Mouse (Mus musculus) frontal cortex, postnatal 25 days (tissue): ENCODE results near the gene Spats2.
"Not testable (repeated sequence)": the region's sequence is repeated elsewhere in the genome, so short reads cannot be mapped to it uniquely, and the experiment has no call there.

Source experiments
- DNase-seq, 2 experiments: peaks; one replicate each; pipeline ENCODE4 v3.0.0; 2022; ENCODE audit warnings: low spot score in 2 of 2

Spats2 gene

GRCm38 (mm10) chr15:99224208-99224911 lies 98.6 kb downstream of the Spats2 start, which contains the start of gene Kcnh3:
Kcnh3 (plus strand) TSS chr15:99224861.
- peak; percentile 54 to 63 for DNase-seq

GRCm38 (mm10) chr15:99225081-99225810 lies 99.5 kb downstream of the Spats2 start:
- DNase-seq: peak in 1 of 2 experiments; percentile 43

DNA sequence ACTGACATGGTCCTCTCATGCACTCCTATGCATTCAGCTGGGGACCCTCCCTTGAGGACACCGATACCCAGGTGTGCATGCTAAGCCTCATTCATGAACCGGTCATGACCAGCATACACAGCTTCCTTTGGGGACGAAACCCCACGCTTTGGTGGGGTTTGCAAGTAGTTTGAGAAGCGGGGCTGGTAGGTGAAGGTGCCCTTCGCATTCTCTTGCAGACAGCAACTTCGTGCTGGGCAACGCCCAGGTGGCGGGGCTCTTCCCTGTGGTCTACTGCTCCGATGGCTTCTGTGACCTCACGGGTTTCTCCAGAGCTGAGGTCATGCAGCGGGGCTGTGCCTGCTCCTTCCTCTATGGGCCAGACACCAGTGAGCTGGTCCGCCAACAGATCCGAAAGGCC lies 100.4 kb downstream of the Spats2 start:
- no peak for DNase-seq

GRCm38 (mm10) chr15:99231998-99232397 lies 106.3 kb downstream of the Spats2 start:
- DNase-seq: no peak

DNA sequence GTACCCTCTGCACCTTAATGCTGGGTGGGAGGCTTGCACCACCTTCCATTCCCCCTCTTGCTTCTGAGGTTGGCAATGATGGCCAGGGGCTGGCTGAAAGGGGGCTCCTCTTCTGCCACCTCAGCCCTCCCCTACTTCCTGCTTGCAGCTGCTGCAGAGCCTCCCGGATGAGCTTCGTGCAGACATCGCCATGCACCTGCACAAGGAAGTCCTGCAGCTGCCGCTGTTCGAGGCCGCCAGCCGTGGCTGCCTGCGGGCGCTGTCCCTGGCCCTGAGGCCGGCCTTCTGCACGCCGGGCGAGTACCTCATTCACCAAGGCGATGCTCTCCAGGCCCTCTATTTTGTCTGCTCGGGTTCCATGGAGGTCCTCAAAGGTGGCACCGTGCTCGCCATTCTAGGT lies 108.0 kb downstream of the Spats2 start:
- no peak for DNase-seq

DNA sequence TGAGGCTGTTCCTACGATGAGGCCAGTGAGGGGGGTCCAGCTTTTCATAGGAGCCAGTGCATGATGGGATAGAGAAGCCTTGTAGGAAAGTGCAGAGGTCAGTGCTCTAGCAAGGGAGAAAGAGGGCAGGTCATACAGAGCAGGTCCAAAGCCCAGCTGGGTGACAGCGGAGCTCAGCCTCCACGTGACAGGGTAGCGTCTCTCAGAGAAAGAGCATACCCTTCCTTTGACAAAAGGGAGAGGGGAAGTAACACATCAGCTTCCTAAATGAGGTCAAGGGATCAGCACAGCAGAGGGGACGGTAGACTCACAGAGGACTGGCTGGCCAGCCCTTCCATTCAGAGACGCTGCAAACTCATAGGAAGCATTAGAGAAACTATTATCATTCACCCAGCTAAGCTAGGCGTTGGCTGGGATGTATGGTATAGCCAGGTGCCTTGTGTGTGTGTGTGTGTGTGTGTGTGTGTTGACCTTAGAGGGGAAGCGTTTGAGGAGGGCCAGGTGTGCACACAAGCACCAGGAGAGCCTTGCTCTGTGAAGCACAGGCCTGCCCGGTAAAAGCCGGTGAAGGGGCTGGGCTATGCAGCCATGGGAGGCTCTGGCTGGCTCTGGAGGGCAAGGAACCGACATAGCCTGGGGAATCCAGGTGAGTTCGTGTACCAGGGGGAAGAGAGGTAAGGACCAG lies 108.8 kb downstream of the Spats2 start:
- no peak for DNase-seq

DNA sequence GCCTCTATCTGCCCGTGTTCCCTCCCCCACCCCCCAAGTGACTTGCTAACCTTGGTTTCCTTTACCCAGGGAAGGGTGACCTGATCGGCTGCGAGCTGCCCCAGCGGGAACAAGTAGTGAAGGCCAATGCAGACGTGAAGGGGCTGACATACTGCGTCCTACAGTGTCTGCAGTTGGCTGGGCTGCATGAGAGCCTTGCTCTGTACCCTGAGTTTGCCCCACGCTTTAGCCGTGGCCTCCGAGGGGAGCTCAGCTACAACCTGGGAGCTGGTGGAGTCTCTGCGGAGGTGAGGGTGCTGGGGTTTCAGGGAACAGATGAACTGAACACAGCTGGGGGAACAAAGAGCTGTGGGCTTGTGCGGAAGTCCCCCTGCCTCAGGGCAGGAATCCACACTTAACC lies 112.3 kb downstream of the Spats2 start:
- DNase-seq: no peak

- no peak for DNase-seq
Observed at GRCm38 (mm10) chr15:99240129-99240528, 114.4 kb downstream of the Spats2 start.

GRCm38 (mm10) chr15:99241249-99241648 lies 115.5 kb downstream of the Spats2 start:
- no peak for DNase-seq

GRCm38 (mm10) chr15:99242045-99242444 lies 116.3 kb downstream of the Spats2 start:
- no peak for DNase-seq

- DNase-seq: not testable (repeated sequence)
Observed at GRCm38 (mm10) chr15:99246736-99247135, 121.0 kb downstream of the Spats2 start.

GRCm38 (mm10) chr15:99248972-99249371 lies 123.3 kb downstream of the Spats2 start:
- DNase-seq: peak in 1 of 2 experiments; percentile 57

GRCm38 (mm10) chr15:99249938-99250337 lies 124.2 kb downstream of the Spats2 start:
- DNase-seq: no peak

DNA sequence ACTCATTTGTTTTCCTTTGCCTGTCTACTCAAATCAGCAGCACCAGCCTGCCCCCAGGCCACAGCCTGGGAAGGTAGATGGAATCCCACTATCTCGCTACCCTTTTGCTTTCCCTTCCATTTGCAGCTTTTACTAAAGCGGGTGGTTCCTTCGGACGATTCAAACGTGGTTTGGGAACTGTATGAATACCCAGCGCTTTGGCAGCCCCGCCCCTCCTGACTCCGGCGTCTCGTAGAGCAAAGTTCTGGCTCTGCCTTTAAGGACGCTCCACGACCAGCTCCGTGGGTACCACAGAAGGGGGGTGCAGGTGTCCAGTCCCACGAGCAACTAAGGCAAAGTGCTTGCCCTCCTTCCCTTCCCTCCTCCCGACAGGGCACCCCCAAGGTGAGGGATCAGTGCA lies 125.4 kb downstream of the Spats2 start:
- DNase-seq: not testable (repeated sequence)

DNA sequence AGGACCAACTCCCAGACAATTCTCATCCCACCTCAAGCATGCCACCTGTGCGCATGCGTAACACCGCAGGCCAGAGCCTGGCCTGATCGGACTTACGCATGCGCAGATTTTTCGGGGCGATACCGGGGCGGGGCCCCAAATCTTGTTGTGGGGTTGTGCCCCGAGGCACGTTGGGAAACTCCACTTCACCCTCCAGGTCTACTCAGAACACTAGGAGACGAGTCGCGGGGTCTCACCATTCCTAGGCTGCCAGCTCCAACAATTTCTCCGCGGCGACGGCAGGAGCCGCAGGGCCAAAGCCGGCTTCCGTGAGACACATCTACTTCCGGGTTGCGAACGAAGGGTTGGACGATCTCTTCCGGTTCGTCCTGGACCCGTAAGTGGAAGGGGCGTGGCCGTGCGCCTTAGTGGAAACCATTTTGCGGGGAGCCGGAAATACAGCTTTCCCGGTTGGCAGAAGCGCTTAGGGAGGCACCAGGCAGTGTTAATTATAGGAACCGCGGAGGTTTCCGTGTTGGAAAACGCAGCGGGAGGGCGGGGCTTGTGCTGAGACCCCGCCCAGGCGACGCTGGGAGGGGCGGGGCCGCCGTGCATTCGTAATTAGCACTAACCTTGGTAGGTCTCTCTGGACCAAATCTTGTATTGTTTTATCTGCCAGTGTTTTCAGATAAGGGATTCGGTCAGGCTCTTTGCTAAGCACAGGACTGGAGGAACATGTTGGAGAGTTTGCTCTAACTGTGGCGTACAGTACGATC lies 126.1 kb downstream of the Spats2 start, which contains the start of gene Mcrs1:
TSS of gene Mcrs1 (minus strand) at position 336 of the 755 bp plus-strand sequence.
- peak; percentile 92 to 97 for DNase-seq

DNA sequence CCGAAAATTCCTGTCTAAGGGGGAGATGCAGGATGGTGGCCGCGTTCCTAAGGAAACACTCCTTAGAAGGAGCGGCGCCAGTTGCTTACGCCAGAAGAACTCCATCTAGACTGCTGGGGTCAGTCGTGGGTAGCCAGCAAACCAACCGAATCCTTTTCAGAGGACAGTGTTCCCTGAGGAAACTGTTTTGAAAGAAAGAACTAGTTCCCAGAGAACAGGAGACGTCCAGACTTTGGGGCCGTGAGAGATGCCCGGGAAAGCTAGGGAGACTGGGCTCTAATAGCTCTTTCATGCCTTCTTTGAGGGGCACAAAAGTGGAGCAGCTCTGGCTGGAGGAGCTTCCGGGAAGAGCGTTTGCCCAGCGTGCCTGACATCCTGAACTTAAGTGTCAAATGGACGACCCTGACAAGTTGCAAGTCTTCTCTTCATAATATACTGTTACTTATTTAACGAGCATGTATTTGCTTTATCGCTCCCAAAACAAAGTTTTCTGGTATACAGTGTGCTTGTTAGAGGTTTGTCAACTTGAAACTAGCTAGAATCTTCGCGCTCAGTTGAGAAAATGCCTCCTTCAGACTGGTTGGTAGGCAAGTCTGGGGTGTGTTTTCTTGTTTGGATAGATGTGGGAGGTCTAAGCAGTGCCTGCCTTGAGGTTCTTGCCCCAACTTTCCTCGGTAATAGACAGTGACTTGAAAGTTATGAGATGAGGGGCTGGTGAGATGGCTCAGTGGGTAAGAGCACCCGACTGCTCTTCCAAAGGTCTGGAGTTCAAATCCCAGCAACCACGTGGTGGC lies 126.9 kb downstream of the Spats2 start:
- peak in 1 of 2 experiments; percentile 50 for DNase-seq

GRCm38 (mm10) chr15:99253175-99253479 lies 127.4 kb downstream of the Spats2 start:
- DNase-seq: not testable (repeated sequence)

DNA sequence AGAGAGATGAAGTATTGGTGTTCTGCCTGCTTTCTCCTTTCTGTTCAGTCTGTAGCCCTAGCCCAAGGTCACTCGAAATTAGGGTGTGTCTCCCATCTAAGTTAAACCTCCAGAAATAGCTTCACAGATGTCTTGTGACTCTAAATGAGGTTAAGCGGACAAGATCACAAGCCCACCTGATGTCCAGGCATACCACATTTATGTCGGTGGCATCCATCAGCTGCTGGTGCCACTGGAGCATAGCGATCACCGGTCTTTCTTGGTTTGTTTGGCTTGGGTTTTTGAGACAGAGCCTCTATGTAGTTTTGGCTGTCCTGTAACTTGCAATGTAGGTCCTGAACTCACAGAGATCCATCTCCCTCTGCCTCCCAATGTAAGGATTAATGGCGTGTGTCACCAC lies 128.1 kb downstream of the Spats2 start:
- no peak for DNase-seq

- no peak for DNase-seq
Observed at GRCm38 (mm10) chr15:99254477-99255005, 128.8 kb downstream of the Spats2 start.

- DNase-seq: no peak
Observed at GRCm38 (mm10) chr15:99255241-99255749, 129.6 kb downstream of the Spats2 start.
